Mouse (Mus musculus): ENCODE data around the gene Cdyl2.

The Cdyl2 gene

DNA sequence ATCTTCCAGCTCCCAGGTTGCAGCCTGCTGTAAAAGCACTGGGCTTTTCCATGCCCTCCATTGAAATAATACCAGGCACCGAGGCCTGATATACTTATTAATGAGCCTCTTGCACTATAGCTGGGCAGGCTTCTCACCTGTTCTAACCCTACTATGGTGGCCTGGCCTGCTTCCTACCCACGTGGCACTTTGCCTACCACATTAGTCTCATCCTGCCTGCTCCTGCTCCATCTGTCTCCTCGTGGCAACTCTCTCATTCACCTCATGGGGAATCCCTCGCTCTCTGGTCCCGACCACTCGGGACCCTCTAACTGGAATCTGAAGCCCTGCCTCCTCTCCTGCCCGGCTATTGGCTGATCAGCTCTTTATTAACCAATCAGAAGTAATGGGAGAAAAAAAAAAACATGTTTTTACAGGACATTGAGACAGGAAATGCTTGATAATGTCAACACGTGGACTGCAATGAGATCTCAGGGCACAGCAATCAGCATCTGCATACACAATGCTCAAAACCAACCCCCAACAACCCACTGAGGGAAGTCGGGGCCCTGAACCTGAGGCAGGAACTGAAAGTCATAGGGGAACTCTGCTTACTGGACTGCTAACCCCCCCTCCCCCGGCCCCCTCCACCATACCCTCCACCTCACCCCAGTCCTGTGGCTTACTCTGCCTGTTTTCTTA is 99.2 kb downstream of the Cdyl2 start:
- in situ Hi-C loops (cut with MboI; ENCODE audit: low pct_unique_long_range_greater_than_20kb in 1 of 2, low sequenced_read_pairs in 2 of 2, unreplicated experiment in 1 of 2), result no loop called here

DNA sequence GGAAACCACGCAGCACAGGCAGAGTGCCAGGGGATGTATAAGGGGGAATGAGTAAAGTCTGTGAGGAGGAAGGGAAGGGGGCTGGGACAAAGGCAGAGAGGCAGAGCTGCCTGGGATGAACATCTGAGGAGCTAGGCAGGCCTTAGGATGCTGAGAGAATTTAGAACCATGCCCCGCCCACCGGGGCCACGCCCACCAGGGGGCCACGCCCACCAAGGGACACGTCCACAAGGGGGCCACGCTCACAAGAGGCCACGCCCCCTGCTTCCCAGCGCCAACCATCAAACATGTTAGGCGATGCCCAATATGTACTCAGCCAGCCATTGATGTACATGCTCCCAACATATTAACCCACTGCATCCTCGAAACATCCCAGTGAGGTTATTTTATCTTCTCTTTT is 102.7 kb downstream of the Cdyl2 start:
- in situ Hi-C loops (cut with MboI; ENCODE audit: low pct_unique_long_range_greater_than_20kb in 1 of 2, low sequenced_read_pairs in 2 of 2, unreplicated experiment in 1 of 2), result no loop called here

DNA sequence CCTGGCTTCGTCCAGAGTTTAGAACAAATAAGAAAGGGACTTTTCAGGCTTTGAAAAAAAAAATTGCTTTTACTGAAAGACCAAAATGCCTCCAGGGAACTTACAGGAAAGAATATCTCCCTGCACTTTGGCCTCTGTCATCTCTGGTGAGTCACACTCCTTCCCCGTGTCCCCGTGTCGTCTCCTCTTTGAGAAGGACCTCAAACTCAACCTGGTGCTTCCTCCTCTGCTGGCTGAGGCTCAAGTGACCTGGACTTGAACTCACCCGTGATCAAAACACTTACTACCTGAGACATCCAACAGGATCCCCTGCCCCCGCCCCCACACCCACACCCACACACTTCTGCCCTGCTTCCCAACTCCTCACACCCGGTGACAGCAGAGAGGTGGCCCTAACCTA is 103.8 kb downstream of the Cdyl2 start:
- in situ Hi-C loops (cut with MboI; ENCODE audit: low pct_unique_long_range_greater_than_20kb in 1 of 2, low sequenced_read_pairs in 2 of 2, unreplicated experiment in 1 of 2), result no loop called here

DNA sequence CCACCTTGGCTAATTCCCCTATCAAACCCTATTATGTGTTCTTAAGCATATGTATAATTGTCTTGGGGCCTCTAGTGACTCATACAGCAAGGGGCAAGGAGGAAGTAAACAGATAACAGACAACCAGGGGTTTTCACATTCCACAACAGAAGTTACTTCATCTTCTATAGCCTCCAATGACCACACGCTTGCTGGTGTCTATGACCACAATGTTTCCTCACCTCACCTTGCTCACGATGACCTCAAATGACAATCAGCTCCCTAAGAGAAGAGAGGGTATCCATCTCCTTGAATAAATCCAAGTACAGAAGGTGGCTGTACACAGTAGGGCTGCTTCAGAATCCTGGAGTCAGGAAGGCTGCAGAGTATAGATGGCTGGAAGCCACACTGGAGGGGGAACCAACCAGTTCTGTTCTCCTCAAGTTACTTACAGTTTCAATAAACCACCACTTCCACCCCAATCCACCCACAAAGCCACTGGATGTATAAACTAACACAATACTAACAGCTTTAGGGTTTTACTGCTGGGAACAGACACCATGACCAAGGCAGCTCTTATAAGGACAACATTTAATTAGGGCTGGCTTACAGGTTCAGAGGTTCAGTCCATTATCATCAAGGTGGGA is 104.8 kb downstream of the Cdyl2 start:
- in situ Hi-C loops (cut with MboI; ENCODE audit: low pct_unique_long_range_greater_than_20kb in 1 of 2, low sequenced_read_pairs in 2 of 2, unreplicated experiment in 1 of 2), result no loop called here

DNA sequence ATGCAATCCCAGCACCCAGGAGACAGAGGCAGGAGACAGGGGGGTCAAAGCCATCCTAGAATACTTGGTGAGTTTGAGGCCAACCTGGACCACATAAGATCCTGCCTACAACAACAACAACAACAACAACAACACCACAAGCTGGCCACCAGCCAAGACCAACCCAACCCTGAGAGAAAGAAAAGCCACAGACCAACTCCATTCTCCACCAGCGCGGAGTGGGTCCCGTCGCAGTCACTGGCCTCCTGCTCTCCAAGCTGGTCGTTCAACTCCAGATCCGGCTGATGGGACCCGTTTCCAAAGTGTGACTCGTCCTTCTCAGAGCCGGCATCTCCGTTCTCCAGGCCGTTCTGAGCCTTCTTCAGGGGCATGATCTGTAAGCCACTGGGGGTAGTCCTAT is 109.2 kb downstream of the Cdyl2 start:
- in situ Hi-C loops (cut with MboI; ENCODE audit: low pct_unique_long_range_greater_than_20kb in 1 of 2, low sequenced_read_pairs in 2 of 2, unreplicated experiment in 1 of 2), result no loop called here

DNA sequence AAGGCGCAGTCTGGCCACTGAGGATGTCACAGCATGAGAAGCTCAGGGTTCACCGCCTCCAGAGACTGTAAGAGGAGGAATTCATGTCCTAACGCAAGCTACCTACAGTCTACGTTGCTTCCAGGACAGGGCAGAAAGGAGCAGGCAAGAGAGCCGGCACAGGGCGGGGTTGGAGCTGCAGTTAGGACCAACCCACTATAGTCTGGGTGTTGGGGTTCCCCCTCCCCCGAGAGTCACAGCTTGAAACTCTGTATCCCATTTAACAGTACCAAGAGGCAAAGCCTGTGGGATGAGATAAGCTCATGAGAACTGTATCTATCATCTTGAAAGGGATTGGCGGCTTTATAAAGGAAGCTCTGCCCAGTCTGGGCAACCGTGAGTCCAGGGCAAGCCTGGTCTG is 110.5 kb downstream of the Cdyl2 start:
- in situ Hi-C loops (cut with MboI; ENCODE audit: low pct_unique_long_range_greater_than_20kb in 1 of 2, low sequenced_read_pairs in 2 of 2, unreplicated experiment in 1 of 2), result no loop called here

DNA sequence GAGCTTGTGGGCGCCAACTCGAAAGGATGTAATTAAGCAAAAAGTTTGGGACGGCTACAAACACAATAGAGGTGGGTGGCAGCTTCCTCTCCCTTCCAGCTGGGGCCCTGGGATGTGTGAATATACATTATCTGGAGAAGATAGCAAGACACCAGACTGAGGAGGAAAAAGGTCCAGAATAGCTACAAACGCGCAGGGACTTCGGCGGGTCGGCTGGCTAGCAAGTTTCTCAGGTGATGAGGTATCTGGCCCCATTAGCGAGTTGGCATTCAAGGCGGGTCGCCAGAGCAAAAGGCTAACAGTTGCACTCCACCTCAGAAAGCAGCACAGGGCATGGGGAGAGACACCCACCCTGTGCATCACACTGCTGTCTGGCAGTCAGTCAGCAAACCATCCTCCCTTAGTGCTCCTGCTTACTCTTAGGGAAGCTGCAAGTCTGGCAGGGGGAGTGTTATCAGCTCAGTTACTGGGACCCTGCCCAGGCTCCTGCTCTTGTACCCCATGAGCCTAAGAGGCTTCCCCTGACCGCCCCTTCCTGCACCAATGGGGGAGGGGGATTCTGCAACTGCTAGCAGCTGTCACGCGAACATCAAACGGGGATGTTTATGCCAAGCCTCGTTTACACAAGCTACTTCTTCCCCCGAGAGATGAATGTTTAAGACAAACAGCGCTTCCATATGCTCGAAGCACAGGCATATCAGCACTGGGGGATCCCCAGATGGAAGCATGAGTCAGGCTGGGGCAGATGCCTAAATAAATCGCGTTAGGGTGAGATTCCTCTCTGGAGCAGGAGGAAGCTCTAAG is 111.4 kb downstream of the Cdyl2 start:
- in situ Hi-C loops (cut with MboI; ENCODE audit: low pct_unique_long_range_greater_than_20kb in 1 of 2, low sequenced_read_pairs in 2 of 2, unreplicated experiment in 1 of 2), result no loop called here

DNA sequence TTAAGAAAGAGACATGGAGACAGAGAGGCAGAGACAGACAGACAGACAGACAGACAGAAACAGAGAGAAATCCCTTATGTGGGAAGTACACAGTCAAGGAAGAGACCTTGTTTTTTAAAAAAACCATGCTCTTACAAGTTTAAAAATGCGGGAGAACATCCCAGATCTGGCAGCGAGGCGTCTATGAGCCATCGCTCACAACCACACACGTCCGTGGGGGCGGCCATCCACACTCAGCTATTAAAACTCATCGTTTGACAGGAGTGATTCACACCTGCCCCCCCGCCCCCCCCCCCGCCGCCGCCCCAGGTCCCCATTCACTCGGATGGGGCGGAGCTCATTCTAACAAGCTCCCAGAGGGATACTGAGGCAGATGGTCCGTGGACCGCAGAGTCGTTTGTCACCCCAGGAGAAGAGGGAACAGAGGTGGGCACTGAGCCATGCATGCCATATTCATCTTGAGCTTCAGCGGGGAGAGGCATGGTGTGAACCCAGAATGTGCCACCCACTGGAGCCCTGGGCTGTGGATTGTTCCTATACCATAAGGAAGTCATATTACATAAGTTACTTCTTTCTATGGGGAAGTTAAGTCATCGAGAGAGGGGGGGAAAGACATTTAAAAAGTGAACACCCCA is 113.0 kb downstream of the Cdyl2 start:
- in situ Hi-C loops (cut with MboI; ENCODE audit: low pct_unique_long_range_greater_than_20kb in 1 of 2, low sequenced_read_pairs in 2 of 2, unreplicated experiment in 1 of 2), result no loop called here

DNA sequence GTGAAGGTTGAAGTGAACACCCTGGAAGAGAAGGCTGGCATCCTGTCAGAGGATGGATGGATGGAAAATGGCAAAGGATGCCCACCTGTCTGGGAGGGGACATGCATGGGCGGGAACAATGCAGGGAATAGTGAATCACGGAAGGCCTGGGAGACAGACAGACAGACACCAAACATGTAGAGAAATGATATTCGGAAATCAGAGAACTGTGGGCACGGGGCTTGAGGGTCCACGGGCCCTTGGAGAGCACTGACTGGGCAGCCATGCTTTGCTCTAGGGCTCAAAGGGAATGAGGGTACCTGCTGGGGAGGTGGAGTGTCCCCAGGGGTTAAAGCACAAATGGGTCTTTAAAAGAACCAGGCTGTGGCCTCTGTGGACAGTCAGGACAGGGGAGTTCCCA is 113.6 kb downstream of the Cdyl2 start:
- in situ Hi-C loops (cut with MboI; ENCODE audit: low pct_unique_long_range_greater_than_20kb in 1 of 2, low sequenced_read_pairs in 2 of 2, unreplicated experiment in 1 of 2), result no loop called here

DNA sequence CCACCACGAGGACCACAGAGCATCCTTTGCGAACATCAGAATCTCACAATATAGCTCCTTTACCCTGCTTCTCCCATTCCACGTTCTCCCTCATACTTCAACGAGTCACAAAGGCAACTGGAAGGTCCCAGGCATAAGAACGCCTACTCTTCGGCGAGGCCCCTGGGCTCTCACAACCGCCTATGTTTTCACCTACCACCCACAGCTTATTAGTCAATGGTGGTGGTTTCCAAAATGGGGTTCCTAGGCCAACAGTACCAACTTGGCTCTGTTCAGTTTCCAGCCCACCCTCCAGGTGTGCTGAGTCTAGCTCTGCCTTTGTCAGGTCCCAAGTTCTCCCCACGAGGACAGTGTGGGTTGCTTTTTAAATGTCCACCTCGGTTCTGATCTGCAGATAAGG is 114.0 kb downstream of the Cdyl2 start:
- in situ Hi-C loops (cut with MboI; ENCODE audit: low pct_unique_long_range_greater_than_20kb in 1 of 2, low sequenced_read_pairs in 2 of 2, unreplicated experiment in 1 of 2), result no loop called here

DNA sequence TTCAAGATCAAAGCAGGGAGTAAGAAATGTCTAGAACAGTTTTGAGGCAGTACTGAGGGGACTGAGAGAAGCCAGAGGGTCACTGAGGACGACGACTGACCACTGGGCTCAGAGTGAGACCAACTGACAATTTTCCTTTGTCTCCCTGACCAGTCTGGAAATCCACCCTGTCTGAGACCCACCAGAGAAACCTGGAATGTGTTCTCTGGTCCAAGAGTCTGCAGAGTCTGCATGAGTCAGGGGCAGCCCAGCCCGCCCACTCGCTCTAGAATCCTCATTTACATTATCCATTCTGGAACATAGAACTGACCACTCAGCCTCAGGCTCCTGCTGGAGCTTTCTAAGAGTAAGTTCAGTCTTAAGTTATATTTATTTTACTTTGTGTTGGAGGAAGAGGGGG is 114.9 kb downstream of the Cdyl2 start:
- in situ Hi-C loops (cut with MboI; ENCODE audit: low pct_unique_long_range_greater_than_20kb in 1 of 2, low sequenced_read_pairs in 2 of 2, unreplicated experiment in 1 of 2), result no loop called here

DNA sequence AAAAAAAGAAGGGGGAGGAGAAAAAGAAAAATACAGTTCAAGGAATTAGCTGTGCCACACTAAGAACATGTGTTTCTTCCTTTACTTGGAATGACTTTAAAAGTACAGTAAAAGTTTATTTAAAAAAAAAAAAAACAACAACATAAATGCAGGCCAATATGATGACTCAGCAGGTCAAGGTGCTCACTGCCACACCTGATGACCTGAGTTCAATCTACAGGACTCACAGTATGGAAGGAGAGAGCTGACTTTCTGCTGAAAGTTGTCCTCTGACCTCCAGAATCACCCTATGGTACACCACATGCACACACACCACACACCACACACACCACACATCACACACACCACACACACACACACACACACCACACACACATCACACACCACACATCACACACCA is 116.4 kb downstream of the Cdyl2 start:
- in situ Hi-C loops (cut with MboI; ENCODE audit: low pct_unique_long_range_greater_than_20kb in 1 of 2, low sequenced_read_pairs in 2 of 2, unreplicated experiment in 1 of 2), result no loop called here

DNA sequence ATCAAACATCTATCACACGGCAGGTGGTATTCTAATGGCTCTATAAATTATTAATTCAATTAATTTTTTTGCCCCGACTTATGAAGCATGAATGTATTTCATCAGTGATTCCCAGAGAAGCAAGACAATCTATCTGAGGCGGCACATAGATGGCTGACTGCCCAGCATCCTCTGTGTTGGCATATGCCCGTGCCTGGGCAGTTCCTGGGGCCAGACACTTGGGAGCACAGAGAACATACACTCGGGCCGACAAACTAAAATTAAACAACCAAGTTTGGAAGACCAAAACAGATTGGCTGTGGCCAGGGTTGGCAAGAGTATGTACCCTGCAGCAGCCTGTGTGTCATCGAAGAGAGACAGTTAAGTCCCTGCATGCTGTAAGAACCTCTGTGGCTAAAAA is 117.9 kb downstream of the Cdyl2 start:
- in situ Hi-C loops (cut with MboI; ENCODE audit: low pct_unique_long_range_greater_than_20kb in 1 of 2, low sequenced_read_pairs in 2 of 2, unreplicated experiment in 1 of 2), result no loop called here

DNA sequence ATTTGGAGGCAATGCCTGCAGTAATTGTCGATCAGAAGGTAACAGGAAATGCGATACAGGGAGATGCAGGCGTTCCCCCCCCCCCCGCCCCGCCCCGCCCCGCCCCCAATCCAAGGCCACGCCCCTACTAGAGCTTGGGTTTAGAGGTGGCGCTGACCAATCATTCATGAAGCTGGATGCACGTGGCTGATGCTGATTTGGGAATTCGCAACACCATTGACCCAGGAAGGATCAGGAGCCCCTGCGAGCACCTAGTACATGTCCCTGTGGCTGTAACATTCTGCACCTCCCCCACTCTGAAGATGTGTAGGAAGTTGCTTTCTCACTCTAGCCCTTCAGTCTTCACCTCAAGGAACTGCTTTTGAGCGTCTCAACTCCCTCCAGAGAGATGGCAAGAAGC is 126.6 kb downstream of the Cdyl2 start:
- in situ Hi-C loops (cut with MboI; ENCODE audit: low pct_unique_long_range_greater_than_20kb in 1 of 2, low sequenced_read_pairs in 2 of 2, unreplicated experiment in 1 of 2), result no loop called here

DNA sequence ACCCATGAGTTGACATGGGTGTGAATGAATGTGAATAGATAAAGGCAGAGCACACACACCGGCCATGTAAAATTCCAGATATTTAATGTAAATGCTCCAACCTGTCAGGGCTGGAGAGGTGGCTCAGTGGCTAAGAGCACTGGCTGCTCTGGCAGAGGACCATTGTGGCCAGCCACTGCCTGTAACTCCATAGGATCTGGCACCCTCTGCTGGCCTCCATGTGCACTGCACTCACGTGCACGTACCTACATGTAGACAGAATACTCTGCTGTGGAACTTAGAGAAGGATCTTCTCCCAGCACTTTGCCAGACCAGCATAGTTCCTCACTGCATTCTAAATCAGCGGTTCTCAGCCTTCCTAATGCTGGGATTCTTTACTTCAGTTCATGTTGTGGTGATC is 130.0 kb downstream of the Cdyl2 start:
- in situ Hi-C loops (cut with MboI; ENCODE audit: low pct_unique_long_range_greater_than_20kb in 1 of 2, low sequenced_read_pairs in 2 of 2, unreplicated experiment in 1 of 2), result no loop called here

DNA sequence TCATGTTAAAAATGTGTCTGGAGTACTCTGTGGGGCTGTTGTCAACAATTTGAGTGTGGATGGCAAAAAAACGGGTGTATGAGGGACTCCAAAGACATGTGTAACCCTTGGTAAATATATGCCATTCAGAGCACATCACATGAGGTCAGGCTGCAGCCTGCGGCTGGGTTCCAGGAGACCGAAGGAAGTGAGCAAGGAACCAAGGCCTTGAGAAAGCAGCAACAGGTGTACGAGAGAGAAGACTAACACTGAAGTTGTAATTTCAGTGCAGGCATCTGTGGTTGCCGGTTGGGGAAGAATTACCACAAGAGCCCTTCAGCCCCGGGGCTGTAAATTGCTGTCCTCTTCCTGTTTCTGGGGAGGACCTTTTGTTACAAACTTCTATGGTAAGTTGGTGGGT is 133.1 kb downstream of the Cdyl2 start:
- in situ Hi-C loops (cut with MboI; ENCODE audit: low pct_unique_long_range_greater_than_20kb in 1 of 2, low sequenced_read_pairs in 2 of 2, unreplicated experiment in 1 of 2), result no loop called here

DNA sequence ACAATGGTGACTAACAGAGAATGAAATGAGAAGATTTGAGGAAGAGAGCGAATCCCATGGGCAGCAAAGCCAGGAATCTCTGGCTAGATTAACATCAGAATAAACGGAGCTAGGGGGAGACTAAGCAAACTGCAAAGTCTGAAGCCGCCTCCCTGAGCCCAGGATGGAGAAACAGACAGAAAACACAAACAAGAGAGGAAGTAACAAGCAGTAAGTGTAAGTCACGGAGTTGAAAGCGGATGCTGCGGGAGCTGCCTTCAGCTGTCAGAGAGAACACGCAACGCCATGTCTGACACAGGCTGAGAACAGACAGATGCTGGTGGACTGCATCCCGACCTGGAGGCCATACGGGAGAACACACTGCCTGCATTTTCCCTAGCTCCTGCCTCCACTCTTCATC is 141.6 kb downstream of the Cdyl2 start:
- in situ Hi-C loops (cut with MboI; ENCODE audit: low pct_unique_long_range_greater_than_20kb in 1 of 2, low sequenced_read_pairs in 2 of 2, unreplicated experiment in 1 of 2), result no loop called here

DNA sequence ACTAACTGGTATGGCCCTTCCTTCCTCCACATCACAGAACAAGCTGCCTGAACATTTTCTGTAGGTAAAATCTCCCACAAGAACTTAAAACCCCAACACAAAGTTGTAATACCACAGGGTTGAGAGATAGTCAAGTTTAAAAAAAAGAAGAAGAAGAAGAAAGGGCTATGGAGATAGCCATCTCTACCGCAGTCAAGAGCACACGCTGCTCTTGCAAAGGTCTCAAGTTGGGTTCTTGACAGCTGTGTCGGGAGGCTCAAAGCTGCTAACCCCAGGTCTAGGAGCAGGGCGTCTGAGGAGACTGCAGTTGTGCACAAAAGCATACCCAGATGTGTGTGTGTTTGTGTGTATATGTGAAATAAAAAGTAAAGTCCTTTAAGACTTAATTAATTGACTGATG is 142.2 kb downstream of the Cdyl2 start:
- in situ Hi-C loops (cut with MboI; ENCODE audit: low pct_unique_long_range_greater_than_20kb in 1 of 2, low sequenced_read_pairs in 2 of 2, unreplicated experiment in 1 of 2), result no loop called here

DNA sequence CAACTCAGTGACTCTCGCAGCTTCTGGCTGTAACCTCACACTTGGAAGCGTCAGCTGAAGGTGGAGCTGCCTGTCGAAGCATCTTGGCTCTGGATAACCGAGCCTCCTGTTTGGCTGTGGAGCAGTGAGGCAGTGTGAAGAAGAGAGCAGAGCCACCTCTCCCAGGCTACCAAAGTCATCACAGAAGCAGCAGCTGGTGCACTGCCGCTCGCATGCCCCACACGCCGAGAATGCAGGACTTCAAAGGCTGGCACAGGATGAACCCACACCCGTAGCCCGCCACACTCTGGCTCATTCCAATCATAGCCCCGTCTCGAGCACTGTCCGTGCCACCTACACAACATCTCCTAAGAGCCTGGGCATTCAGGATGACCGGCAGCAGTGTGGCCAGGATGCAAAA is 142.7 kb downstream of the Cdyl2 start:
- in situ Hi-C loops (cut with MboI; ENCODE audit: low pct_unique_long_range_greater_than_20kb in 1 of 2, low sequenced_read_pairs in 2 of 2, unreplicated experiment in 1 of 2), result no loop called here
